Mouse (Mus musculus) right cerebral cortex, postnatal 10 days (tissue): ENCODE measurements around the gene Cdadc1.

Experiments
- DNase-seq, 2 experiments: peaks; one replicate each; pipeline ENCODE4 v3.0.0; 2021; ENCODE audit warnings: low spot score in 2 of 2

Gene Cdadc1

DNA sequence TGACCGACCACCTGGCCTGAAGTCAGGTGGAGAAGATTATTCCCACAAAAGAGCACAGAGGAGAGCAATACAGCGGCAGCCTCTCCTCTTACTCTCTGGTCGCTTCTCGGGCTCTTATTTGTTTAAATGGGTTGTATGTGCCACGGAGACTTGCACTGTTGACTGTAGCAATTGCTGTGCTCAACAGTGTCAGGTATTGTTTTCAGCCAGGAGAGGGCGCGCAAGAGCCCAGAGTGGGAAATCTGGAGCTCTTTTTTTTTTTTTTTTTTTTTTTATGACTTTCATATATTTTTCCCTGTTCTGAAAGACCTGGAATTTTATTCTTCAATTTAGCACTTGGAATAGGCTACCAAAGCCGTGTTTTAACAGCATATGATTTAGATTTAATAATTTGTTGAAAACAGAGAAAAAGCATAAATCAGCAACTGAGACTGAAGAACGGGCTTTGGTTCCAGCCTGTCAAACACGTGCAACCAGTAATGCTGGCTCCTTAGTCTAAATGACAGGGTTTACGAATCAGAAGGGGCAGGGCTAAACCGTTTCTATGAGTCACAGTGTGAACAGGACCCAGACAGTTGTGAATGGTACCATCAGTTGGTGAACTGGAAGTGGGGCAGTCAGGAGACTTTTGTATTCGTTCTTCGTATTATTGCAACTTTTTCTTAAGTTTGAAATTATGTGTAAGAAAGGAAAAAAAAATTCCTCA lies 15.3 kb upstream of the Cdadc1 start:
- DNase-seq: peak; percentile 70 to 83

GRCm38 (mm10) chr14:59607021-59607420 lies 9.3 kb upstream of the Cdadc1 start:
- DNase-seq: no peak

- DNase-seq: peak in 1 of 2 experiments; percentile 73
These were observed 8.1 kb upstream of the Cdadc1 start for GRCm38 (mm10) chr14:59605671-59606353.

DNA sequence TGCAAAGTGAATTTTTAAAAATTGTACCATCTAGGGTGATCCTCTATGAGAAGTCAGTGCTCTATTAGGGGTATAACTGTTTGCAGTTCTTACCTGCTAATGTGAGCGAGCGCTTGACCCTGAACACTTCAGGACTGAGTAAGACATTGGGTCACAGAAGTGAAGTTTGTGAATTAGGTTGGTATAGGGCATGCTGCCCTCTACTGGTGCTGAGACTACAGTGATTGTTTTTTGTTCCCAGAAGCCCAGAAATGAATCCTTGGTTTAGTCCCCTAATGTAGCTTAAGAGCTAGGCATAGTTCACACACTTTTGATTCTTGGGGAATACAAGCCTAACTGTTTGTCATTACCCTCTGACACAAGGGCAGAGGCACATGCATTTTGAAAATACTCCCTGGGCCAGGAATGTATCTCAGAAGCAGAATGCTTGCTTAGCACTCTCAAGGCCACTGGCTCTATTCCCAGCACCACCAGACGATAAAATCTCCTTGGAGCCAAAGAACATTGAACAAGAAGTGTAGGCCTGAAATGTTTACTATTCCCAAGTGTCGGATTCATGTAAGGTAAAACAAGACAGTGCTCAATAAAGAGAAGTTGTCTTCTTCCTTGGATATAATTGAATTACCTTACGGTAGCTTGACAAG lies 6.4 kb upstream of the Cdadc1 start:
- DNase-seq: peak in 1 of 2 experiments; percentile 27

- no peak for DNase-seq
These were observed 485 bp upstream of the Cdadc1 start for GRCm38 (mm10) chr14:59598260-59598627.

- no peak for DNase-seq
These were observed 2.8 kb downstream of the Cdadc1 start for GRCm38 (mm10) chr14:59594988-59595387.

DNA sequence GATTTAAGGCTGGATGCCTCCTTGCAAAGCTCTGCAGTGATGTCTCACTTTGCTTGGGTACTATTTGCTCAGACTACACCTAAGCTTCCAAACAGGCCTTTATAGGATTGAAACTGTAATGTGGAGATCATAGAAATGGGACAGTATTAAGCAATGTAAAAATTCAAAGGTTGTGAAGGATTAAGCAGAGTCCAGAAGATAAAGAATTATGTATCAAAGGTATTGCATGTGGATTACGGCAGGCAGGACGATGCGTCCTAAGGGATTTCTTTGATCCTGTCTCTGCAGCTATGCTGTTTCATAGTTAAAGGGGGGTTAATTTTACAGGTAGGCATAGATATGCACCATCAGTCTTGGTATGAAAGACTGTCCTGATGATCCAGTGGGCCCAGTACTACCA lies 5.2 kb downstream of the Cdadc1 start:
- no peak for DNase-seq

DNA sequence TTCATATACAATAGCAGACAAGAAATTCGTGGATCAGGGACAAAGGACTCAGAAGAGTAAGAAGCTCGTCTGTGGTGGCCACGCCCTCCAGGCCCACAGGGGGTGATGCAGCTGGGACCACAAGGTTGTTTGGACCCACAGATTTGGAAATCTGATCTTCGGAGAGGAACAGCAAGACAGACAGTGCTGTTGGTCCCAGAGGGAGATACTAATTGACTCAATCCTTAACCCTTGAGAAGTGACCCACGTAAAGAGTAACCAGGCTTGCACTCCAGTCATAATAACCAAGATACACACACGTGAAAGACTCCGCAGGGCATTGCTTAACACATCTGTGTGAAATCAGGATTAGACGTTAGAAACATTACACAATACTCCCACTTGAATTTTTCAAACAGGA lies 5.9 kb downstream of the Cdadc1 start:
- no peak for DNase-seq

DNA sequence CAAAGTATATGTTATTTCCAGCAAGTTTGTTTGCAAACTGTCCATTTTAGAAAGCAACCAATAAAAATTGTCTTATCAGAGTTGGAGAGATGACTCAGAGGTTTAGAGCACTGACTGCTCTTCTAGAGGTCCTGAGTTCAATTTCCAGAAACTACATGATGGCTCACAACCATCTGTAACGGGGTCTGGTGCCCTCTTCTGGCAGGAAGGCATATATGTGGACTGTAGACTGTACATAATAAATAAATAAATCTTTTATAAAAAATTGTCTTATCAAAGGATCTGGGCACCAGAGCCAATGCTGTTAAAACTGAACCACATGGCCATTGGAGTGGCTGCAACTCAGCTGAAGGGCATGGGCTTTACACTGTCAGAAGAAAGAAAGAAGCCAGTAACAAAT lies 7.1 kb downstream of the Cdadc1 start:
- no peak for DNase-seq

- peak in 1 of 2 experiments; percentile 5 for DNase-seq
These were observed 21.4 kb downstream of the Cdadc1 start for GRCm38 (mm10) chr14:59576385-59576784.

- no peak for DNase-seq
These were observed 31.0 kb downstream of the Cdadc1 start for GRCm38 (mm10) chr14:59566756-59567155.

DNA sequence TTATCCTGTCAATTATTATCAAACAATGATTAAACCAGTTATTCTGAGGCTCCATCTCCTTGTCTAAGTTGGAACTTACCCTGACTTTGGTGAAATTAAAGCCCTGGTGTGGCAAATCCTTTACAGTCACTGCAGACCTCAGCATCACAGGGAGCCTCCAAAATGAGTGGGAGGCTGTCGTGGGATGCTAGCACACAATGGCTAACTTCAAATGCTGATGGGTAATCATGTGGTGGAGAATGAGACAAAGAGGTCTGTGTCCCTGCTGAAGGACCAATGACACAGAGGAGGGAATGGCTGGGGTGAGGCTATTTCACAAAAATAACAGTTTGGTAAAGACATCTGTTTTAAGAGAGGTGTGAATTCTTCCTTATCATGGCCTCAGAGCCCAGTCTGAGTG lies 39.9 kb downstream of the Cdadc1 start:
- no peak for DNase-seq

GRCm38 (mm10) chr14:59557071-59557470 lies 40.7 kb downstream of the Cdadc1 start:
- no peak for DNase-seq

DNA sequence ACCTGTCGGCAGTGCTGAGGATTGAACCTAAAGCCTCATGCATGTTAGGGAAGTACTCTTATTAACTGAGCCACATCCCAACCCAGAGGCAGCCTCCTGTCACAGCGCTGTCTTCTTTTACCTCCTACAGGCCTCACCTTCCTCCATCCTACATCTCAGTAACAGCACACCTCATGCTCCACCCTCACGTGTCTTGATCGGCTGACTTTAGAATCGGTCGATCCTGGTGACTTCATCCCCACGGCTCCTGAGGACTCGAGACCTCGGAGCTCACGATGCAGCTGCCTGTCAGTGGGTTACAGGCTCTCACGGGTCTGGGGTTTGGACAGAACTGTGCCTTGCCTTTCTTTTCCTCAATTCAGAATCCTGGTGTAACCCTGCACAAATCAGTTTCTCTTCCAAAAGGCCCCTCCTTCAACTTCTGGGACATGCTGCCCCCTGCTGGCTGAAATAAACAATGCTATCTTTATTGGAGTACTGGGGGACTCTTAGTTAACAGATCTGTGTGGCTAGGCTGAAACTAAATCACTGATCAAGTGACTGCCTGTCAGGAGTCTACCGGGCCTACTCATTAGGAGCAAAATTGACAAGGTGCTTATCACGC lies 41.7 kb downstream of the Cdadc1 start:
- DNase-seq: peak; percentile 77 to 88

DNA sequence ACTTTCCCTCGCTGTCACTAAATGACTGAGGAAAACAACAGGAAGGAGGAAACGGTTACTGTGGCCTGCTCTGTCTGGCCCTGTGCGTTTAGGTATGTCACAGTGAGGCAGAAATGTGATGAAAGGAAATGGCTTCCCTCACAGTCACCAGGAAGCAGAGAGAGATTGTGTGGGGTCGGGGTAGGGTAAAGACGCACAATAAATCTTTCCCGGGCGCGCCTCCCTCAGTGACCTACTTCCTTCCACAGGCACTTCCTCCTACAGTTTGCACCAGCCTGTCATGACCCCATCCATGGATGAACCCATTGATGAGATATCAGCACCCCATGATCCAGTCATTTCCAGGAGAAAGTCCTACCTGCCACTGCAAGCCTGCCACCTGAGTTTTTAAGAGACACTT lies 42.7 kb downstream of the Cdadc1 start:
- no peak for DNase-seq

DNA sequence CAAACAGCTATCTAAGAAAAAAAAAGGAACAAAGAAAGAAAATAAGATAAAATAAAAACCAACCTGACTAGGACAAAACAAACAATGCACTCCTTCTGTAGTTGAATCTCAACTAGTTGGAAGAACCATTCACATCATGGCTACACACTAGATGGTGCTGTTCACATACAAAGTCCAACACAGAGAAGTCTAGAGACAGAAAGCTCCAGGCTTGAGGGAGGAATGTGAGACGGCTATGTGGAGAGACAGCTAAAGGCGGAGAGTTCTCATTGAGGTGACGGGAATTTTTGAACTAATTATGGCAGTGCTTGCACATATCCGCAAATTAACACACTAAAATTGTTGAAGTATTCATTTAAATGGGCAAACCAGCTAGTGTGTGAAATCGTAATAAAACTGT lies 43.7 kb downstream of the Cdadc1 start:
- DNase-seq: no peak

DNA sequence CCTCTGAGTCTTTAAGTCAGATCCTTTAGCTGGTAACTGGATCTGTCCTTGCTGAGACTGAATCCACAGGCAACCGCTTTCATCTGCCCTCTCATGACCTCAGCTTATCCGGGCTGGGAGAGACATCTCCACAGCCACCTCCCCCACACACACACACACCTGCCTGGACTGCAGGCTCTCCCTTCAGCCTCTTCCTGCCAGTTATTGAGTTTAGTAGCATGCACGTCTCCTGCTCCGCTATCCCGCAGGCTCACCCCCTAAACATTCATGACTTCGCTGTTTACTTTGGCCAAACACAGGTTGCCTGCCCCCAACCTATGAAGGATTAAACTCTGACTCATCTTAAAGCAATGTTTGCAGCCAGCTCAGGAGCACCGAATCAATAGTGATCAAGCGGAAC lies 45.8 kb downstream of the Cdadc1 start:
- no peak for DNase-seq

GRCm38 (mm10) chr14:59550841-59551240 lies 46.9 kb downstream of the Cdadc1 start:
- DNase-seq: no peak

DNA sequence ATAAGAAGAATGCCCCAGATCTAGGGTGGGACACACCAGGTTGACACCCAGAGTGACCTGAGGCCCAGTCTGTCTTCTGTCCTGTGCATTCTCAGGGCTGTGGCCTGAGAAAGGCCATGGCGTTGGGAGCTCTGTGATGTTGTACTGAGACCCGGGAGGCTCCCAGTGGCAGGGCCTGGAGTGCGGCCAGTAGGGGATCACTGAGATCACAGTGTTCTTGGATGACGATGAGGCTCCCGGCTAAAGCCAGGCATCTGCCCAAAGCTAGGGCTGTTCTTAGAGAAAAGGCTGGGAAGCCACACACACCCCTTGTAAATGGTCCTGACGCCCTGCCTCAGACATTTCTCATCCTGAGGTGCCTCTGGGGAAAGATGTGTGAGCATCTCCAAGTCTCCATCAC lies 48.7 kb downstream of the Cdadc1 start:
- peak; percentile 43 to 63 for DNase-seq

GRCm38 (mm10) chr14:59548532-59548931 lies 49.2 kb downstream of the Cdadc1 start:
- DNase-seq: no peak

DNA sequence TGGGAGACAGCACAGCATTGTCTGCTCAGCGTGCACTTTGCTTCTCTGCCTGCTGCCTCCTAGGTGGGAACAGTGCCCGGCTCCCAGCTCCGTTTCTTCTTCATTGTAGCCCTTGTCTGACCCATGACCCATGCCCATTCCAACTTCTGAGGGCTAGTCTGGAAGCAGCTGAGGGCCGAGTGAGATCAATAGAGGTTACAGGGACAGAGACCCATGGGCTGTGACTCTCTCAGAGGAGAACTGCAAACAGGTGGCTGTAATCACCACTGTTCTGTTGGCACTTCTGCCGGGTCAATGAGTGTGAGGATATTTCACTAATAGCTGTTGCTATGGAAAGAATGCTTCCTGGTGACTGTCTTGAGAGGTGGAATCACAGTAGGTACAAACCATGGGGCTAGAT lies 50.2 kb downstream of the Cdadc1 start:
- DNase-seq: no peak

DNA sequence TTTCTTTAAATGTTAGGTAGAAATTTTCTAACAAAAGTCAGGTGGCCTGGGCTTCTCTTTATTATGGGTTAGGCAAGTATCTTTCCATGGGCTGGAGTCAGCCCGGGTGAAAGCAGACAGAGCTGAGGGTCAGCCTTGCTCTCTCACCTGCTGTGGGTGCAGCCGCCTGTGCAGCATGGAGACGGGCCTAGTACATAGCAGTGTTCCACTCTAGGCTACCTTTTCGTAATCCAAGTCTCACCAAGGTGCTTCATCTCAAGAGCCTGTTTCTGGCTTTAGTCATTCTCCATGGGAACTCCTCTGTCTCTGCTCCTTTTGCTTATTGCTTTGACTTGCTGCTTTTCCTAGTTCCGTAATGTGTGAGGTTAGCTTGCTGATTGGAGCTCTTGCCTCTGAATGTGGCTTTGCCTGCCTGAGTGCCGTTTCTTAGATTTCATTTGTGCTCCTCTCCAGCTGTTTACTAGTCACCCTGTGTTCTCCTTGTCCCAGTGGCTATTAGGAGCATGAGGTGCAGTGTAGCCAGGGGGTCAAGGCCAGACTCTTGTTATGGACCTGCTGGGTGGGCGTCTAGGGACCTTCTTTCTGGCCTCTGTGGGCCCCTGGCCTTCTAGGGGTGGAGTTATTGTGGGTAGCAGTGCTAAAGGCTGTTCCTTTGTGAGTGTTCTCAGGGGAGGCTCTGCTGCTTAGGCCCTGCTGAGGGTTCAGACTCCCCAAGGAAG lies 51.4 kb downstream of the Cdadc1 start:
- DNase-seq: no peak
